Mouse (Mus musculus): ENCODE results near the gene Ccr10. TPM values are rescaled to one million over a fixed set of nuclear protein-coding genes. Genes with fewer than 3 reads are reported as not detected.

Ccr10 gene
- polyA plus RNA-seq, 1 experiment, result 0.18 TPM

- H3K36me3 ChIP-seq (ENCODE audit: control insufficient read depth, insufficient read depth), result no peaks in the 10 kb centered on the region
- H3K79me3 ChIP-seq (ENCODE audit: low read depth), result no peaks in the 10 kb centered on the region
- TF ChIP-seq MAX (IDR thresholded peaks at IDR 0.05) (no peak), CEBPB (IDR thresholded peaks at IDR 0.05; ENCODE audit: low read depth) (no peak), FOSL1 (IDR thresholded peaks at IDR 0.05; ENCODE audit: insufficient read depth, low read length, poor library complexity, severe bottlenecking) (no peak)
- no peaks in the 10 kb centered on the region for H3K79me2 ChIP-seq (ENCODE audit: control insufficient read depth, insufficient read depth)
- no peaks in the 10 kb centered on the region for H3K27me3 ChIP-seq (ENCODE audit: control insufficient read depth, insufficient read depth, insufficient read length)
- H3K4me3 ChIP-seq (ENCODE audit: insufficient read depth, poor library complexity, severe bottlenecking), result no peak overlapping the region
- H3ac ChIP-seq (ENCODE audit: control insufficient read depth, insufficient read length, low read depth), result no peak overlapping the region
These were observed 38.2 kb downstream of the Ccr10 start for GRCm38 (mm10) chr11:101137000-101137399.

DNA sequence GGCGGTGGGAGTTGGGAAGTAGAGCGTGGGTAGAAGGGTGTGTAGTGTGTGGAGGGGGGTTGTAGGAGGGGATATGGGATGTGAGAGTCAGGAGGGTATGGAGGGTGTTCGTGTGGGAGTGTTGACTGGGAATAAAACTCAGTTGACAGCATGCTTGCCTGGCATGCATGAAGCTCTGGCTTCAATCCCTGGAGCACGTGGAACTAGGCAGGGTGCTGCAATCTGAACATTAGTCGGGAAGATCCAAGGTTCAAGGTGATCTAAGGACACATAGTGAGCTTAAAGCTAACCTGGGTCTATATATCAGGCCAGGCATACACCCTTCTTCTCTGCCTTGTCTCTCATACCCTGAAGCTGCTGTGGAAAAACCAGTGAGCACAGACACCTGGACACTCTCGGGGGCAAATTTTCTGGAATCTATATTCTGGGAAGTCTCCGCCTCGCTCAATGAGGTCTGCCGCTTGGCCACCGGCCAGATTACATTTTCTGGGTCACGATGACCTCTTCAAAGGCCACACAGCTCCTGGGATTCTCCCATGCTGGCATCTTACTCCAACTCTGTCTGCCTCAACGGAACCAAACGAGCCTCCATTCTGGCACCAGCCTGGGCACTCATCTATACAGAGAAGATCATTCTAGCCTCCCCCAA is 40.9 kb downstream of the Ccr10 start:
- H3K4me3 ChIP-seq (ENCODE audit: insufficient read depth, poor library complexity, severe bottlenecking), result no peak overlapping the region
- H3K27me3 ChIP-seq (ENCODE audit: control insufficient read depth, insufficient read depth, insufficient read length), result no peaks in the 10 kb centered on the region
- H3K36me3 ChIP-seq (ENCODE audit: control insufficient read depth, insufficient read depth), result no peaks in the 10 kb centered on the region
- no peak for TF ChIP-seq MYOD1 (IDR thresholded peaks at IDR 0.05; ENCODE audit: control insufficient read depth, insufficient read length, low read depth)
- TF ChIP-seq CTCF (IDR thresholded peaks at IDR 0.05; ENCODE audit: control insufficient read depth, insufficient read depth, insufficient read length), result no peak
- TF ChIP-seq MAX (IDR thresholded peaks at IDR 0.05), result no peak
- TF ChIP-seq CEBPB (IDR thresholded peaks at IDR 0.05; ENCODE audit: low read depth), result no peak
- TF ChIP-seq MYOG (IDR thresholded peaks at IDR 0.05; ENCODE audit: control insufficient read depth, extremely low read depth, insufficient read length), result no peak
- TF ChIP-seq USF1 (IDR thresholded peaks at IDR 0.05; ENCODE audit: low read depth), result no peak
- TF ChIP-seq FOSL1 (IDR thresholded peaks at IDR 0.05; ENCODE audit: insufficient read depth, low read length, poor library complexity, severe bottlenecking), result no peak
- H3ac ChIP-seq (ENCODE audit: control insufficient read depth, insufficient read length, low read depth), result no peak overlapping the region
- H3K79me3 ChIP-seq (ENCODE audit: low read depth), result no peaks in the 10 kb centered on the region
- H3K79me2 ChIP-seq (ENCODE audit: control insufficient read depth, insufficient read depth), result no peaks in the 10 kb centered on the region

DNA sequence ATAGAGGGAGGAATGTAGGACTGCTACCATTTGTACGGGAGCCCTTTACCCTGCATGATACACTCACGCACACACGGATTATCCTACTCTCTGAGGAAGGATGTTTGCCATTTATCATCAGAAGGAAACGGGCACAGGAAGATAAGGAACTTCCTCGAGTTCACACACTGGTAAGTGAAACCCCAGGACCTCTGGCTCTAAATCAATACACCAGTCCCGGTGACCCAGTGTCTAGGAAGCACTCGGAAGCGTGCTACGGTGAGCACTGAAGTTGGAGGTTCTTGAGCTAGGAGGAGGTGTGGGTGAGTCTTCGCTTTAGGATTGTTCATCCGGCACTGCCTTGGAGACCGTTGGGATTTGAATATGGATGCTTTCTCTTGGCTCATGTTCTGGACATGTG is 42.2 kb downstream of the Ccr10 start:
- Histone ChIP-seq H3K79me3 (ENCODE audit: low read depth) (no peaks in the 10 kb centered on the region), H3K27me3 (ENCODE audit: control insufficient read depth, insufficient read depth, insufficient read length) (no peaks in the 10 kb centered on the region), H3K4me3 (ENCODE audit: insufficient read depth, poor library complexity, severe bottlenecking) (no peak overlapping the region), H3ac (ENCODE audit: control insufficient read depth, insufficient read length, low read depth) (no peak overlapping the region), H3K79me2 (ENCODE audit: control insufficient read depth, insufficient read depth) (no peaks in the 10 kb centered on the region), H3K36me3 (ENCODE audit: control insufficient read depth, insufficient read depth) (no peaks in the 10 kb centered on the region)
- TF ChIP-seq MAX (IDR thresholded peaks at IDR 0.05) (no peak), USF1 (IDR thresholded peaks at IDR 0.05; ENCODE audit: low read depth) (no peak), FOSL1 (IDR thresholded peaks at IDR 0.05; ENCODE audit: insufficient read depth, low read length, poor library complexity, severe bottlenecking) (no peak), MYOD1 (IDR thresholded peaks at IDR 0.05; ENCODE audit: control insufficient read depth, insufficient read length, low read depth) (no peak), CTCF (IDR thresholded peaks at IDR 0.05; ENCODE audit: control insufficient read depth, insufficient read depth, insufficient read length) (no peak), CEBPB (IDR thresholded peaks at IDR 0.05; ENCODE audit: low read depth) (no peak), MYOG (IDR thresholded peaks at IDR 0.05; ENCODE audit: control insufficient read depth, extremely low read depth, insufficient read length) (no peak)

DNA sequence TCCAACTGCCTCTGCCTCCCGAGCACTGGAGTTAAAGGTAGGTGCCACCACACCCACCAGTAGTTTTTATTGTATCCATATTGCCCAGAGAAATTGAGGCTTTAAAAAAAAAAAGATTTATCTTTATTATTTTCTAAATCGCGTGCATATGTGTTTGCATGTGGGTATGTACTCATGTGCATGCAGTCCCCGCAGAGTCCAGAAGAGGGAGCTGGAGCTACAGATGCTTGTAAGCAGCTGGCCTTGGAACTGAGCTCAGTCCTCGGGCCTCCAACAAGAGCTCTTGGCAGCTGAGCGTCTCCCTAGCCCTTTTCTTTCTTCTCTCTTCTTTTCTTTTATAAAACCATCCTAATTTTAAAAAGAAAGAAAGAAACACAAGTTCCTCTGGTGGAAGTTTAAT is 43.5 kb downstream of the Ccr10 start:
- H3K27me3 ChIP-seq (ENCODE audit: control insufficient read depth, insufficient read depth, insufficient read length), result no peaks in the 10 kb centered on the region
- TF ChIP-seq CTCF (IDR thresholded peaks at IDR 0.05; ENCODE audit: control insufficient read depth, insufficient read depth, insufficient read length), result no peak
- TF ChIP-seq CEBPB (IDR thresholded peaks at IDR 0.05; ENCODE audit: low read depth), result no peak
- no peak for TF ChIP-seq MAX (IDR thresholded peaks at IDR 0.05)
- TF ChIP-seq USF1 (IDR thresholded peaks at IDR 0.05; ENCODE audit: low read depth), result no peak
- no peak for TF ChIP-seq MYOG (IDR thresholded peaks at IDR 0.05; ENCODE audit: control insufficient read depth, extremely low read depth, insufficient read length)
- TF ChIP-seq FOSL1 (IDR thresholded peaks at IDR 0.05; ENCODE audit: insufficient read depth, low read length, poor library complexity, severe bottlenecking), result no peak
- no peak for TF ChIP-seq MYOD1 (IDR thresholded peaks at IDR 0.05; ENCODE audit: control insufficient read depth, insufficient read length, low read depth)
- H3ac ChIP-seq (ENCODE audit: control insufficient read depth, insufficient read length, low read depth), result no peak overlapping the region
- no peak overlapping the region for H3K4me3 ChIP-seq (ENCODE audit: insufficient read depth, poor library complexity, severe bottlenecking)
- H3K36me3 ChIP-seq (ENCODE audit: control insufficient read depth, insufficient read depth), result peaks cover 1% of the 10 kb centered on the region
- no peaks in the 10 kb centered on the region for H3K79me3 ChIP-seq (ENCODE audit: low read depth)
- H3K79me2 ChIP-seq (ENCODE audit: control insufficient read depth, insufficient read depth), result no peaks in the 10 kb centered on the region

DNA sequence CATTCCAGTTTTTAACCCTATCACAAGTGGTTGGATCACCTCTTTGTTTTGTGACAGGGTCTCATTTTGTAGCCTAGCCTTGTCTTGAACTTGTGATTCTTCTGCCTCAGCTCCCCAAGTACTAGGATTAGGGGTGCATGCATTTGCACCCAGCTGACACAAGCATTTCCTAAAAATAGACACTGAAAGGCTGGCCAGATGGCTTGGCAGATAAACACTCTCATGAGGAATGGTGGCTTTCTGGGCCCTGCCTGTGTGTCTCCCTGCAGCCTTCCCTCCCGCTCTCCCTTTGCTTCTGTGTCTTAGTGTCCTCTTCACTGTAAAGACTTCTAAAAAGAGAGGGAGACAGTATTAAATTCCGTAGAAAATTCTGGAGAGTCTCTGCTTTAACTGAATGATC is 44.1 kb downstream of the Ccr10 start:
- Histone ChIP-seq H3K36me3 (ENCODE audit: control insufficient read depth, insufficient read depth) (peaks cover 7% of the 10 kb centered on the region), H3K27me3 (ENCODE audit: control insufficient read depth, insufficient read depth, insufficient read length) (no peaks in the 10 kb centered on the region), H3ac (ENCODE audit: control insufficient read depth, insufficient read length, low read depth) (no peak overlapping the region), H3K4me3 (ENCODE audit: insufficient read depth, poor library complexity, severe bottlenecking) (no peak overlapping the region), H3K79me2 (ENCODE audit: control insufficient read depth, insufficient read depth) (no peaks in the 10 kb centered on the region), H3K79me3 (ENCODE audit: low read depth) (no peaks in the 10 kb centered on the region)
- TF ChIP-seq CTCF (IDR thresholded peaks at IDR 0.05; ENCODE audit: control insufficient read depth, insufficient read depth, insufficient read length), result no peak
- TF ChIP-seq USF1 (IDR thresholded peaks at IDR 0.05; ENCODE audit: low read depth), result no peak
- TF ChIP-seq CEBPB (IDR thresholded peaks at IDR 0.05; ENCODE audit: low read depth), result no peak
- TF ChIP-seq MYOD1 (IDR thresholded peaks at IDR 0.05; ENCODE audit: control insufficient read depth, insufficient read length, low read depth), result no peak
- no peak for TF ChIP-seq FOSL1 (IDR thresholded peaks at IDR 0.05; ENCODE audit: insufficient read depth, low read length, poor library complexity, severe bottlenecking)
- no peak for TF ChIP-seq MYOG (IDR thresholded peaks at IDR 0.05; ENCODE audit: control insufficient read depth, extremely low read depth, insufficient read length)
- no peak for TF ChIP-seq MAX (IDR thresholded peaks at IDR 0.05)
